Mouse (Mus musculus) heart, embryonic 10.5 days (tissue): ENCODE measurements around the gene Pik3c2a. TPM values are rescaled to one million over a fixed set of nuclear protein-coding genes. Genes with fewer than 3 reads are reported as not detected.

Source experiments
- polyA plus RNA-seq: library from polyadenylated mRNA; unstranded; fragments of >200 nt; fragmentation: Nextera tagmentation; extraction: Ambion mirVana; gene quantifications from 2 replicates; pipeline ENCODE4 v1.2.1, GENCODE M21; 2016

Pik3c2a gene
- polyA plus RNA-seq, 1 experiment from 2014 or later, result 23.2 TPM

Other genes with a start within 250 kb of the Pik3c2a start
- gene Plekha7, start 135.1 kb downstream of the Pik3c2a start, polyA plus RNA-seq, result 49.0 and 76.0 TPM in 2 replicates
- gene Rps13, start 109.3 kb downstream of the Pik3c2a start, polyA plus RNA-seq, result 677 and 708 TPM in 2 replicates
- 6.7 and 7.1 TPM in 2 replicates for gene Nucb2, start 60.9 kb upstream of the Pik3c2a start, polyA plus RNA-seq